Mouse (Mus musculus) midbrain, embryonic 12.5 days (tissue): ENCODE measurements at regions not wholly inside any gene's neighbourhood (a gene's known extent, or its start where the extent isn't known, plus 50 kb on each side); places are given as distances from the start of the nearest gene placed in this dataset.

ENCODE experiments used
- ATAC-seq: fragments of 200-750 bp; cut with Nextera tagmentation; 2 replicates; pipeline ENCODE4 v1.8.0; 2017; ENCODE audit warnings: low read depth, moderate TSS enrichment, moderate library complexity; ENCODE audit not compliant: low FRiP score
- H3K27ac ChIP-seq: fragments of 300-500 bp; sonication (generic); replicated peaks from 2 replicates; pipeline ENCODE4 v1.5.1; 2016; ENCODE audit warnings: mild to moderate bottlenecking
- H3K27me3 ChIP-seq: fragments of 300-500 bp; sonication (generic); 2 replicates; pipeline ENCODE4 v1.6.1; 2016; ENCODE audit warnings: mild to moderate bottlenecking
- H3K36me3 ChIP-seq: fragments of 300-500 bp; sonication (generic); 2 replicates; pipeline ENCODE4 v1.6.1; 2016
- H3K4me1 ChIP-seq: fragments of 300-500 bp; sonication (generic); 2 replicates; pipeline ENCODE4 v1.6.1; 2016
- H3K4me2 ChIP-seq: fragments of 300-500 bp; sonication (generic); replicated peaks from 2 replicates; pipeline ENCODE4 v1.6.1; 2016; ENCODE audit warnings: mild to moderate bottlenecking, moderate library complexity
- H3K4me3 ChIP-seq: fragments of 300-500 bp; sonication (generic); 2 replicates; pipeline ENCODE4 v1.5.1; 2016; ENCODE audit warnings: mild to moderate bottlenecking
- H3K9ac ChIP-seq: fragments of 300-500 bp; sonication (generic); replicated peaks from 2 replicates; pipeline ENCODE4 v1.6.1; 2016; ENCODE audit warnings: mild to moderate bottlenecking, moderate library complexity
- H3K9me3 ChIP-seq: fragments of 300-500 bp; sonication (generic); 2 replicates; pipeline ENCODE4 v1.6.1; 2016; ENCODE audit warnings: mild to moderate bottlenecking
- WGBS: fragments of 180-500 bp; shearing (Covaris S2); methylation state at CpG from one replicate; pipeline ENCODE4 v1.1.7; 2016; 5-methylcytosine and 5-hydroxymethylcytosine counted together

- Histone ChIP-seq H3K9ac (no peak overlapping the region), H3K27me3 (no peaks in the 10 kb centered on the region), H3K4me3 (no peak overlapping the region), H3K9me3 (no peaks in the 10 kb centered on the region), H3K4me1 (no peaks in the 10 kb centered on the region), H3K4me2 (no peak overlapping the region), H3K27ac (no peak overlapping the region), H3K36me3 (no peaks in the 10 kb centered on the region)
- WGBS = 95% methylated on average over 2 of the region's 2 CpGs
- no peak for ATAC-seq
Measured at GRCm38 (mm10) chr14:87365793-87366192, 50.6 kb upstream of the Tdrd3 start.
